Mouse (Mus musculus): ENCODE measurements around the gene Bsn.

Gene Bsn

GRCm38 (mm10) chr9:108189787-108190679 lies at the start of gene Bsn:
Bsn (minus strand) TSS chr9:108190384.
- peak; percentile 78 for DNase-seq

DNA sequence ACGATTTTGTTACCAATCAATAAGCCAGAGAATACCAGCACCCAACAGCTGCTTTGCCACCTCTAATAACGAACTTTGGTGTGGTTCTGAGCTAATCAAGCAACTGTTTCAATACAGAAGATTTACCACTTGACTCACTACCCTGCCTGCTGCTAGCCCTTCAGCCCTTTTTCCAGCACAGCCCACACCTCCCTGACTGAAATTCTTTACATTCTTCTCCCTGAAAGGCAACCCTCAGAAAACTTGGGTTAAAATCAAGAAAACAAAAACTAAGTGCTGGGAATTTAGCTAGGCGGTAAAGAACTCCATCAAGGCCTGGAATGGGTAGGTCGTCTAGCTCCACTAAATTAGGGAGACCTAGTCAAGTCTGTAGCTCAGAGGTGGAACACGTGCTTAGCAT lies 49.8 kb upstream of the Bsn start:
- no peak for DNase-seq

- no peak for DNase-seq
These were observed 48.6 kb upstream of the Bsn start for GRCm38 (mm10) chr9:108238831-108239230.

DNA sequence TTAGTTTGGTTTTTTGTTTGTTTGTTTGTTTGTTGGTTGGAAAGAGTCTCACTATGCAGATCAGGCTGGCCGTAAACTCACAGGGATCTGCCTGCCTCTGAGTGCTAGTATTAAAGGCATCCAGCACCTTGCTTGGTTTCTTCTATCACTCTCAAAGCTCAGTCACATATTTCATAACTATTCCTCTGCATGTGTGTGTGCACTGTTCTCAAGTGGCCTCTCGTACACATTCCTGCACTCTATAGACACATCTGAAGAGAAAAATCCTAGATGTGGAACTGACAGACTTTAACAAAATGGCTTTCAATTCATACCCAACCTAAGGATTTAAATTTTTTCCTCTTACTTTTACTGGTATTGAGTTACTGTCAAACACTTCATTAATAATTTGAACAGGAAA lies 48.2 kb upstream of the Bsn start:
- DNase-seq = no peak

GRCm38 (mm10) chr9:108234682-108235081 lies 44.5 kb upstream of the Bsn start:
- DNase-seq = no peak

GRCm38 (mm10) chr9:108232908-108233307 lies 42.7 kb upstream of the Bsn start:
- no peak for DNase-seq

DNA sequence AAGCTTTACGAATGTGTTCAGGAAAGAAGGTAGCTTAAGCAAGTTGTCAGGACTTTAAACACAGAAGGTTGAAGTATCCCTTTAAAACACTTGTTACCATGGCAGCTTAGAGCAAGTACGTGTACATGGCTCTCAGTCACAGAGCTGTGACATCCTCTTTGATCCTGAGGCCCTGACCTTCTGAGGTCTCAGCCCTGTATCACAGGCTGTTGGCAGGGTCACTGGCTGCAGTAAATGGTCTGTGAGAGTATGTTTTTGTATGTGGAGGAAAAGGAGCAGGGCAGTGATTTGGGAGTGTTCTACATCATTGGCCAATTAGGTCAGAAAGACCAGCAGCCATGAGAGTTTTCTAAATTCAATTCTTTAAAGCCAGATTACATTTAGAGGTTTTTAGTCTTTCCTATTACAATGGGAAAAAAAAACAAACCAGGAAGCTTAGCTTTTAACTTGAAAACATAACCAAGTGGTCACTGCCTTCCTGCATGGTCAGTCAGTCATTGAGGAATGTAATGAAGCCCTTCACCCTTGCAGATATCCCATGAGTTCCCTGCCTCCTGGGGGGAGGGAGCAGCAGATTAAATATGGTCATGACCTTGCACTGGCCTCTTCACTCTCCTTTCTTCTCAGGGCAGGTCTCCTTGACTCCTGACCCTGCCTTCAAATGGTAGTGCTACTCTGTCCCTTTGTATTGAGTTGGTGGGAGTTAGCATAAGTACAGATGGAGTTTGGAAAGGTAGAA lies 37.9 kb upstream of the Bsn start:
- no peak for DNase-seq

- no peak for DNase-seq
These were observed 35.0 kb upstream of the Bsn start for GRCm38 (mm10) chr9:108225166-108225565.

DNA sequence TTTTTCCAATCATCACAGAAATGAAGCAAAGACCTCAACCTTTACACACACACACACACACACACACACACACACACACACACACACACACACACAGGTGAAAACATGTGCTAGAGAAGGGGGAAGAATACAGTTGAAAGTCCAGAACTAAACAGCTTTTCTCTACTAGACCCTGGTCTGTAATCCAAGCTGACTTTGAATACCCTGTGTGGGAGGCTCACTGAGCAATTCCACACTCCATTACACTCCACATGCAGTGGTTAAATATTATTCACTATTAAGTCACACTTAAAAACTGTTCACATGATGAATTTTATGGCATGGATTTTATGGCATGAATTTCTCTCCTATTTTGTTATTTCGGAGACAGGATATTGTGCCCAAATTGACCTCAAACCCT lies 33.4 kb upstream of the Bsn start:
- peak; percentile 45 for DNase-seq

- no peak for DNase-seq
These were observed 31.4 kb upstream of the Bsn start for GRCm38 (mm10) chr9:108221566-108221965.

DNA sequence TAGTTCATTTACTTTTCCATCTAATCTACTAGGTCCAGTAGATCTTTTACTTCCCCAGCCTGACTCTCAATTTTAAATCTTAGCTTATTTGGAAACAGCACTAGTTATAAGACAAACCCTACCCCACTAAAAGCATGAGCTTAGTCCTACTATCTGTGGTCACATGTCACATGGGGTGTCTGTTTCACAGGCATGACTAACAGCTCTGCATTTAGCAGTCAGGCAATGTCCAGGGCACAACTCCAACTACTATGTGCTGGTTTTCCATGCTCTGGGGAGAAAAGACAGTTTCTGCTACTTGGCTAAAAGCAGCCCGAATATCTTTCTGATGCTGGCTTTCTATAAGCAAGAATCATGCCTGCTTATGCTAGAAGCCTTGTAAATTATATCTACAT lies 30.2 kb upstream of the Bsn start:
- DNase-seq = no peak

GRCm38 (mm10) chr9:108219766-108220379 lies 29.7 kb upstream of the Bsn start:
- DNase-seq = no peak

GRCm38 (mm10) chr9:108217936-108218543 lies 27.9 kb upstream of the Bsn start:
- DNase-seq = peak; percentile 51

- DNase-seq = no peak
These were observed 27.2 kb upstream of the Bsn start for GRCm38 (mm10) chr9:108217406-108217805.

GRCm38 (mm10) chr9:108213105-108213504 lies 22.9 kb upstream of the Bsn start:
- DNase-seq = no peak

DNA sequence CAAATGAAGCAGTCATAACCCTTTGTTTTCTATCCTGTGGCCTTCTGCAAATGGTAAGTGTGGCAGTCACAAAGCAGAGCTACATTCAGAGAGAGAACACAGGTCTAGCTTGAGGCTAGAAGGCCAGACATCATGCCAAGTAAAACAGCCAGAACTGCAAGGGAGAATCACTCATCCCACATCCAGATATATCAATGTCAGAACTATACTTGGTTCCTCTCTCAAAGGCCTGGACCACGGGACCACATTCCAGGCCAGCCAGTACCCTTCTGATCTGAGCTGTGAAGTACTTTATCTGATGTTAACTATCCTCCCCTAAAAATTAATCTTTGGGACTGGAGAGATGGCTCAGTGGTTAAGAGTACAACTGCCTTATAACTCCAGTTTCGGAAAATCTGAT lies 22.2 kb upstream of the Bsn start:
- DNase-seq = no peak

- no peak for DNase-seq
These were observed 15.4 kb upstream of the Bsn start for GRCm38 (mm10) chr9:108205571-108205901.

- DNase-seq = no peak
These were observed 14.8 kb upstream of the Bsn start for GRCm38 (mm10) chr9:108204884-108205570.

GRCm38 (mm10) chr9:108203015-108203414 lies 12.8 kb upstream of the Bsn start:
- DNase-seq = peak; percentile 81

- DNase-seq = no peak
These were observed 12.0 kb upstream of the Bsn start for GRCm38 (mm10) chr9:108202169-108202568.

- peak; percentile 96 for DNase-seq
These were observed 11.0 kb upstream of the Bsn start for GRCm38 (mm10) chr9:108201160-108201559.

- peak; percentile 45 for DNase-seq
These were observed 8.4 kb upstream of the Bsn start for GRCm38 (mm10) chr9:108198621-108199020.
